ENCODE assay signal across 9 mouse cellular contexts in genomic region chr7:110701681-110702413, GRCm38 (mm10).
DNase-seq lines count a peak whose midpoint lies in the region; ATAC-seq and TF ChIP-seq lines count a peak whose summit lies in the region.
"Had no signal": no experiment of that assay in that cellular context is flagged by ENCODE, and none has a peak within 500 bp of the region (broad histone marks: within the 10 kb centered on the region; RNA-seq: fewer than 3 reads in every experiment).

No protein-coding gene starts in this region.

- no peak for ATAC-seq in lung, embryonic 15.5 days (ENCODE audit: borderline replicate concordance, extremely low read depth, low FRiP score, low TSS enrichment)

- TF ChIP-seq CTCF in lung, adult 2 months (IDR thresholded peaks at IDR 0.05; ENCODE audit: insufficient read depth, low read length), result no peak

- H3K4me1 ChIP-seq in lung, embryonic 15.5 days, result peaks cover 18% of the 10 kb centered on the region
- H3K4me1 ChIP-seq in lung, adult 2 months (ENCODE audit: control insufficient read depth, insufficient read depth, low read length), result peaks cover 6% of the 10 kb centered on the region

- no peak for TF ChIP-seq POLR2A in lung, adult 2 months (IDR thresholded peaks at IDR 0.05; ENCODE audit: borderline replicate concordance, extremely low read depth, low read depth, low read length)
- no peak for TF ChIP-seq POLR2A in myocyte (IDR thresholded peaks at IDR 0.05; ENCODE audit: insufficient read length, low read depth)

- H3K27me3 ChIP-seq in lung, embryonic 15.5 days, result no peaks in the 10 kb centered on the region
- H3K27me3 ChIP-seq in myocyte (ENCODE audit: control insufficient read depth, insufficient read depth, insufficient read length), result no peaks in the 10 kb centered on the region

- no peak overlapping the region for H3K9ac ChIP-seq in lung, embryonic 15.5 days
- H3K9ac ChIP-seq: embryonic facial prominence, embryonic 13.5 days had no signal

- no peaks in the 10 kb centered on the region for H3K9me3 ChIP-seq in lung, embryonic 15.5 days
- H3K9me3 ChIP-seq: embryonic facial prominence, embryonic 13.5 days had no signal

- no peak overlapping the region for H3K4me2 ChIP-seq in lung, embryonic 15.5 days
- peak overlapping the region; percentile 69 for H3K4me2 ChIP-seq in myocyte (ENCODE audit: low read depth)
- H3K4me2 ChIP-seq: embryonic facial prominence, embryonic 13.5 days had no signal

- peak overlapping the region; percentile 13; the same call in 1 of the 2 replicates for H3K27ac ChIP-seq in lung, embryonic 15.5 days
- H3K27ac ChIP-seq: embryonic facial prominence, embryonic 13.5 days had no signal

- no peaks in the 10 kb centered on the region for H3K79me2 ChIP-seq in myocyte (ENCODE audit: control insufficient read depth, insufficient read depth)

- no peak overlapping the region for H3K4me3 ChIP-seq in lung, embryonic 15.5 days
- no peak overlapping the region for H3K4me3 ChIP-seq in lung, adult 2 months (replicated peaks; ENCODE audit: extremely low read depth, low read depth, low read length)
- H3K4me3 ChIP-seq in myocyte, result no peak overlapping the region
- H3K4me3 ChIP-seq: embryonic facial prominence, embryonic 13.5 days had no signal

- peak; percentile 53 for DNase-seq in adrenal gland, postnatal 25 days
- DNase-seq in adrenal gland, adult 2 months, result no peak
- no peak for DNase-seq in lung, adult 2 months
- peak; percentile 88 for DNase-seq in fibroblast of lung, adult 2 months (ENCODE audit: low read depth)
- DNase-seq in right cerebral cortex, postnatal 36 days (ENCODE audit: low spot score in 2 of 2), result no peak
- DNase-seq in right cerebral cortex, adult 2 months (ENCODE audit: low spot score in 2 of 2), result no peak

- no peaks in the 10 kb centered on the region for H3K36me3 ChIP-seq in lung, embryonic 15.5 days
- H3K36me3 ChIP-seq in myocyte (ENCODE audit: control insufficient read depth, insufficient read depth), result no peaks in the 10 kb centered on the region
- H3K36me3 ChIP-seq: embryonic facial prominence, embryonic 13.5 days had no signal

- WGBS in lung, embryonic 15.5 days, result 45% methylated on average over 11 of the region's 11 CpGs
- 39% methylated on average over 11 of the region's 11 CpGs for WGBS in lung, adult 2 months

- H3ac ChIP-seq in myocyte (ENCODE audit: control insufficient read depth, insufficient read length), result no peak overlapping the region

TF ChIP-seq in myocyte, 11 proteins besides CTCF, POLR2A, EP300 and RAD21:
- TF ChIP-seq TCF3 (IDR thresholded peaks at IDR 0.05; ENCODE audit: insufficient read length, low read depth) (no peak), MAX (IDR thresholded peaks at IDR 0.05; ENCODE audit: low read depth) (peak; percentile 82), TCF12 (IDR thresholded peaks at IDR 0.05; ENCODE audit: insufficient read depth, poor library complexity, severe bottlenecking) (no peak), MYOG (IDR thresholded peaks at IDR 0.05; ENCODE audit: control insufficient read depth in 1 of 3, insufficient read depth in 1 of 3, insufficient read length in 2 of 3, low read depth in 2 of 3) (peak in 1 of 3 experiments; percentile 37), USF1 (IDR thresholded peaks at IDR 0.05; ENCODE audit: low read depth) (no peak), MYOD1 (IDR thresholded peaks at IDR 0.05; ENCODE audit: control insufficient read depth in 1 of 3, insufficient read length in 2 of 3, low read depth in 2 of 3) (peak in 1 of 3 experiments; percentile 24), REST (IDR thresholded peaks at IDR 0.05; ENCODE audit: insufficient read depth, insufficient read length) (peak; percentile 100), E2F4 (IDR thresholded peaks at IDR 0.05; ENCODE audit: insufficient read depth) (no peak), CEBPB (IDR thresholded peaks at IDR 0.05; ENCODE audit: insufficient read depth, poor library complexity, severe bottlenecking) (peak; percentile 77), SRF (IDR thresholded peaks at IDR 0.05; ENCODE audit: control insufficient read depth, insufficient read length, low read depth) (no peak)

Comparison
In these comparisons a context has a peak if more than half of its experiments do, and no peak if none do; other contexts are left out.
1. DNase-seq: peak in adrenal gland, postnatal 25 days (single experiment) and fibroblast of lung, adult 2 months (single experiment); none in adrenal gland, adult 2 months (single experiment), lung, adult 2 months (single experiment), right cerebral cortex, postnatal 36 days (0 of 2) and right cerebral cortex, adult 2 months (0 of 2).